Mouse (Mus musculus): Measurements from ENCODE around the gene Lrrc7. TPM values are rescaled to one million over a fixed set of nuclear protein-coding genes. Genes with fewer than 3 reads are reported as not detected.

Gene Lrrc7
- polyA plus RNA-seq, 1 experiment from 2014 or later = 0.86 TPM

DNA sequence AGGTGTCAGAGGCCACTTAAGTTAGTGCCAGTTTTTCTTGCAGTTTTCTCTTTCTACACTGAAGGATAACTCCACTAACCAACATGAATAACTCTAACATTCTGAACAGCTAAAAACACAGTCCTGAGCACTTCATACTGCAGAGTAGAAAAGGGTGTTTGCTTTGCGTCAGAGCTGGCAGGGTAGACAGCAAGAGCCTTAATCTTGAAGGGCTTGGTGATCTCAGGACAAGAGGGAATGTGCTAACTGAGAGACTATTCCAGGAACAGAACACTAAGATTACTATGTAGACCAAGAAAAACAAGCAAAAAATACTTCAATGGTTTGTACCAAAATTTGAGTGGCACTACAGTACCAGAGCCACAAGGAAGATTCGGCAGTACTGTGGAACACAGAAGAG lies 487.0 kb downstream of the Lrrc7 start:
- Histone ChIP-seq H3K9me3 (no peaks in the 10 kb centered on the region), H3K27me3 (ENCODE audit: insufficient read depth, poor library complexity, severe bottlenecking) (no peaks in the 10 kb centered on the region), H3K27ac (no peak overlapping the region), H3K36me3 (no peaks in the 10 kb centered on the region), H3K4me3 (no peak overlapping the region), H3K4me1 (replicated peaks) (no peaks in the 10 kb centered on the region)
- DNase-seq (ENCODE audit: low spot score) = no peak
- WGBS = 84% methylated on average over 2 of the region's 2 CpGs

DNA sequence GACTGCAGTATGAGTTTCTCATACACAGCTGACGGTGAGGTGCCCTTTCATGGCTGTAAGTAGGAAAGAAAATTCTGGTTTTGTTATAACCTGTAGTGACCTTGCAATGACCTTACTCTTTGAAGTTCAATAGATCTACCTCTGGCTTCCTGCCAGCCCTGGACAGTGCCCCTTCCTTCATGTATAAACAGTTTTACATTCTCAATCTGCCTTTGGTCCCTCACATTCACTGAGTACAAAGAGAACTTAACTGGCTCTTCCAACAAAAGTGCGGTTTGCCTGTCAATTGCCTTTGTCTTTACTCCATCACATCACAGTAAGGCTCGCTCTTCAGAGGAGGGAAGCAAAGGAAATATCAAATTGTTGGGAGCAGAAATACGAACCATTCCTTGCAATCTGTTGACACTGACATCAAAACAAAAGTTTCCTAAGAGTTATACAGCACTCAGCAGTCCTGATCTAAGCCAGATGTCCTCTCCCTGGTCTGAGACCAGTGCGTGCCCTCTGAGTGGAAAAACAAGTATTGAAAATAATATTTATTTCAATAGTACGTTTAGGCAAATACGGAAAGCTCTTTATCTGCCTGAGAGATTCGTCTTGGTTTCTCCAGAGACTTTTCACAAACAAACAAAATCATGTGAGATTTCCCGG lies 493.3 kb downstream of the Lrrc7 start:
- no peak overlapping the region for H3K27ac ChIP-seq
- DNase-seq (ENCODE audit: low spot score) = peak; percentile 12
- H3K4me1 ChIP-seq (replicated peaks) = no peaks in the 10 kb centered on the region
- H3K9me3 ChIP-seq = no peaks in the 10 kb centered on the region
- H3K36me3 ChIP-seq = peaks cover 33% of the 10 kb centered on the region
- WGBS = 66% methylated on average over 9 of the region's 9 CpGs
- H3K4me3 ChIP-seq = no peak overlapping the region
- no peaks in the 10 kb centered on the region for H3K27me3 ChIP-seq (ENCODE audit: insufficient read depth, poor library complexity, severe bottlenecking)

DNA sequence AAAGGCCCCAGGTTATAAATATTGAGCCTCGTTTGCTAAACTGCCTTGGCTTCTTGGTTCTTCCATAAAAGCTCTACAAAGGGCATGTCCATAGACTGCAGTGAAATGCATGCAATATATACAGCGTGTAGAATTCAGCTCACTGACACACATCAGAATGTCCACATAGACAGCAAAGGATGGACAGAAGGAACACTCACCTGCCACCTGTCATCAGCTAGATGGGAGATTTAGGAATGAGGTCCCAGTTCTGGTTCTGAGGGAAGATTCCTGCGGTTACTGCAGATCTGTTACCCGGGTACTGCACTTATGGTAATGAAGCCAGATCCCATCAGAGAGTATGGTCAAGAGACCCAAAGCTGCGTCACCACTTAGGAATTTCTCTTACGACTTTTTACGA lies 494.1 kb downstream of the Lrrc7 start:
- no peak overlapping the region for H3K27ac ChIP-seq
- no peak for DNase-seq (ENCODE audit: low spot score)
- 87% methylated on average over 7 of the region's 7 CpGs for WGBS
- H3K36me3 ChIP-seq = peaks cover 40% of the 10 kb centered on the region
- H3K9me3 ChIP-seq = no peaks in the 10 kb centered on the region
- no peaks in the 10 kb centered on the region for H3K4me1 ChIP-seq (replicated peaks)
- H3K4me3 ChIP-seq = no peak overlapping the region
- H3K27me3 ChIP-seq (ENCODE audit: insufficient read depth, poor library complexity, severe bottlenecking) = no peaks in the 10 kb centered on the region

DNA sequence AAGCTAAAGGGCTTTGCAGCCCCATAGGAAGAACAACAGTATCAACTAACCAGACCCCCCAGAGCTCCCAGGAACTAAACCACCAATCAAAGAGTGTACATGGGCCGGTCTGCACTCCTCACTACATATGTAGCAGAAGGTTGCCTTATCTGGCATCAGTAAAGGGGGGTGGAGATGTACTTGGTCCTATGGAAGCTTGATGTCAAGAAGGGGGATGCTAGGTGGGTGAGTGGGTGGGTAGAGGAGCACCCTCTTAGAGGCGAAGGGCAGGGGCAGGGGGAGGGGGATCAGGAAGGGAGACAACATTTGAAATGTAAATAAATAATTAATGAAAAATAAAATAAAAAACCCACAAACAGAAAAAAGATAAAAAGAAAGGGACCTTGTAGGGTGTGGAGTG lies 496.8 kb downstream of the Lrrc7 start:
- H3K27ac ChIP-seq = no peak overlapping the region
- peaks cover 55% of the 10 kb centered on the region for H3K36me3 ChIP-seq
- H3K4me1 ChIP-seq (replicated peaks) = no peaks in the 10 kb centered on the region
- no peaks in the 10 kb centered on the region for H3K9me3 ChIP-seq
- no peak overlapping the region for H3K4me3 ChIP-seq
- no peak for DNase-seq (ENCODE audit: low spot score)
- no peaks in the 10 kb centered on the region for H3K27me3 ChIP-seq (ENCODE audit: insufficient read depth, poor library complexity, severe bottlenecking)
- 92% methylated on average over 2 of the region's 2 CpGs for WGBS

DNA sequence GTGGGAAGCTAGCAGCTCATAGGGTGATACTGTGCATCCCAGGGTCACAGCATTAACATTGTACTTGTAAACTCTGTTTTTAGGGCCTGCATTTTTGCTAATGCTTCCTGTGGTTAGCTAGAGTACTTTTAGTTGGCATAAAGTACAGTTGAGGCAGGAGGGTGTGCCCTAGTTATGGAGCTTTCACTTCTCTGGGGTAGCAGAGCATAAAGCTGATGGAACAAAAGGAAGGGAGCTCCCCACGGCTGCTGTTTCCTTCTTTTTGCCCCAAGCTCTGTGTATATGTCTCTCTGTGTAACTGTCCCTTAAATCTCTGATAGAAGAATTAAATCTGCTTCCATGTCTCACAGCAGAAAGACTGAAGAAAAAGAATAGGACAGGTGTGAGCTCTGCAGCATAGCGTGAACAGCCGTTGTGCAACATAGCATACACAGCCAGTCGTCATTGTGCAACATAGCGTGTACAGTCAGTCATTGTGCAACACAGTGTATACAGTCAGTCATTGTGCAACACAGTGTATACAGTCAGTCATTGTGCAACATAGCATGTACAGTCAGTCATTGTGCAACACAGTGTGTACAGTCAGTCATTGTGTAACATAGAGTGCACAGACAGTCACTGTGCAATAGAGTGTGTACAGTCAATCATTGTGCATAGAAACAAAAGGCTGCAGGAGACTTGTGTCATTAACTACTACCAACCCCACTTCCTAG lies 500.1 kb downstream of the Lrrc7 start:
- Histone ChIP-seq H3K27ac (no peak overlapping the region), H3K27me3 (ENCODE audit: insufficient read depth, poor library complexity, severe bottlenecking) (no peaks in the 10 kb centered on the region), H3K4me3 (no peak overlapping the region), H3K4me1 (replicated peaks) (no peaks in the 10 kb centered on the region), H3K36me3 (peaks cover 78% of the 10 kb centered on the region), H3K9me3 (no peaks in the 10 kb centered on the region)
- DNase-seq (ENCODE audit: low spot score) = no peak
- 95% methylated on average over 5 of the region's 5 CpGs for WGBS

DNA sequence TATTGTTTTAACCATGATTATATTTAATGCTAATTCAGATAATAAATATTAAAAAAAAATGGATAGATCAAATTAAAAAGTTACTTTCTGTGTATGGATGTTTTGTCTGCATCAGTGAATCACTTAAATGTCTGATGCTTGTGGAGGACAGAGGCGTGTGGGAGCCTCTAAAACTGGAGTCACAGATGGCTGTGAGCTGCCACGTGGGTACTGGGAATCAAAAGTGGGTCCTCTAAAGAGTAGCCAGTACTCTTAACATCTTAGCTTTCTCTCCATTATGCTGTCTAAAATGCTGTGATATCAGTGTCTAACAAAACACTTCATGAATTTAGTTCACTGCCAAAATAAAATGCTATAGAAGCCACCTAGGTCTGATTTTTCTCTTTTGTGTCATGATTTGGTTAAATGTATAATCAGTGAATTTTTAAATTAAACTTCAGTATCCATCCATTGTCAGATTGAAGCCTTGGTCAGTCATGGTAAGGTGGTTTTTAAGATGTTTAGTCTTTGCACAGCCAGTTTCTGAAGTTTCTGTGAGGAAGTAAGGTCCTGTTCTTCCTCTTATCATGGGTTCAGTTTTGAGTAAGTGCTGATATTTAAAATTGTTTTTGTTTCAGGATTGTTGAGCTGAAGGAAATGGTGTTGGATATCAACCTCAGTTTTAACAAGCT lies 501.3 kb downstream of the Lrrc7 start:
- Histone ChIP-seq H3K27ac (no peak overlapping the region), H3K36me3 (peaks cover 81% of the 10 kb centered on the region), H3K4me3 (no peak overlapping the region)

DNA sequence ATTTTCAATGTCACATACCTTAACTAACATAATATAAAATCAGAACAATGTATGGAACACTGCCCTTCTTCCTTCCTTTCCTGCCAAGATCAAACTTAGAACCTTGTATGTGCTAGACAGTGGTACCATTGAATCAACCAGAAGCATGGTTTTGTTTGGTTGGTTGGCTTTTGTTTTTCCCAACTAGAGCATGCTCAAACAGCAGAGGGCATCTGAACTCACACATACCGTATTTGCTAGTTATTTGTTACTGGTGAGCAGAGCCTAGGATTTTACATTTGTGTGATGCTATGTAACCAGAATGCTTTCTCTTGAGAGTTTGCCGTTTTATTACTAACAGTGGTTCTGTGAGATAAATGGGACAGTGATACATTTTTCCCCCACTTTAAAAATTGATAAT lies 512.5 kb downstream of the Lrrc7 start:
- H3K27ac ChIP-seq = no peak overlapping the region
- no peaks in the 10 kb centered on the region for H3K27me3 ChIP-seq (ENCODE audit: insufficient read depth, poor library complexity, severe bottlenecking)
- 88% methylated on average over 2 of the region's 2 CpGs for WGBS
- H3K4me1 ChIP-seq (replicated peaks) = no peaks in the 10 kb centered on the region
- H3K36me3 ChIP-seq = peaks cover 65% of the 10 kb centered on the region
- DNase-seq (ENCODE audit: low spot score) = no peak
- no peak overlapping the region for H3K4me3 ChIP-seq
- no peaks in the 10 kb centered on the region for H3K9me3 ChIP-seq

More for the DNA sequence above, 501.3 kb downstream of the Lrrc7 start:
- no peaks in the 10 kb centered on the region for H3K9me3 ChIP-seq
- DNase-seq (ENCODE audit: low spot score) = no peak
- WGBS = 89% methylated on average over 2 of the region's 2 CpGs
- H3K27me3 ChIP-seq (ENCODE audit: insufficient read depth, poor library complexity, severe bottlenecking) = no peaks in the 10 kb centered on the region
- H3K4me1 ChIP-seq (replicated peaks) = no peaks in the 10 kb centered on the region

DNA sequence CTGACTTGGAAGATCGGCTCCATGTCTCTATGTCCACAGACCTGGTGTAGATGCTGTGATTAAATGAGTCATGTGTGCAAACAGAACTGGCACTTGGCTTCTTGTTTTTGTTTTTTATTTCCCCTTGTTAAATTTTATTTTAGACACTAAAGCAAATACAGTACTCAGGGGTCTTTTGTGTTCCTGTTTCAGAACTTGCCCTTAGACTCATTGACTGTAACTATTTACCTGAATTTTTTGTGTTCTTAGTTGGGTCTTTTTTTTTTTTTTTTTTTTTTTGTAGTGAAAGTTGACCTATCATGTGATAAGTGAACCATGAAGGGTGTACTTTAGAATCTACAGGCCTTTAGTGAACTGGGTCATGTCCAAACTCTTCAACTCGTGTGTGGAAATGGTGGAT lies 521.3 kb downstream of the Lrrc7 start:
- Histone ChIP-seq H3K36me3 (peaks cover 4% of the 10 kb centered on the region), H3K9me3 (no peaks in the 10 kb centered on the region), H3K4me3 (no peak overlapping the region), H3K27me3 (ENCODE audit: insufficient read depth, poor library complexity, severe bottlenecking) (no peaks in the 10 kb centered on the region), H3K27ac (no peak overlapping the region), H3K4me1 (replicated peaks) (peaks cover 10% of the 10 kb centered on the region)
- WGBS = 90% methylated on average over 2 of the region's 2 CpGs
- DNase-seq (ENCODE audit: low spot score) = no peak

DNA sequence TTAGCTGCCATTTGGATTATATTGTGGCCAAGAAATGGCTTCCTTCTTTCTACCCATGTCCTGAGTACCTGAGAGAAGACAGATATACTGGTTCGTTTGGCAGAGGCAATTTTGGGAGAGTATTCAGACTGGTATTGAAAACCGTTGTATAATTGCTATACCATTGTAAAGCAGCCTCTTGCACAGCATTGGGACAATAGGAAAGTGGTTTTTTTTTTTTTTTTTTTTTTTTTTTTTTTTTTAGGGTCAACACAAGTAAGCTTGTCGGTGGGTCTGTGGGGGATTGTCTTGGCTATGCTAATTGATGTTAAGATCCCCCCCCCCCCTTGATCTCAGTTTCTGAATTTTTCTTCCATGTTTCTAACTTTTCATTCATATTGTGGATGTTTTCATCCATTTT lies 523.9 kb downstream of the Lrrc7 start:
- DNase-seq (ENCODE audit: low spot score) = no peak
- no peaks in the 10 kb centered on the region for H3K9me3 ChIP-seq
- H3K27me3 ChIP-seq (ENCODE audit: insufficient read depth, poor library complexity, severe bottlenecking) = no peaks in the 10 kb centered on the region
- H3K36me3 ChIP-seq = no peaks in the 10 kb centered on the region
- H3K4me1 ChIP-seq (replicated peaks) = peaks cover 21% of the 10 kb centered on the region
- no peak overlapping the region for H3K4me3 ChIP-seq
- 86% methylated on average over 3 of the region's 3 CpGs for WGBS
- H3K27ac ChIP-seq = no peak overlapping the region

DNA sequence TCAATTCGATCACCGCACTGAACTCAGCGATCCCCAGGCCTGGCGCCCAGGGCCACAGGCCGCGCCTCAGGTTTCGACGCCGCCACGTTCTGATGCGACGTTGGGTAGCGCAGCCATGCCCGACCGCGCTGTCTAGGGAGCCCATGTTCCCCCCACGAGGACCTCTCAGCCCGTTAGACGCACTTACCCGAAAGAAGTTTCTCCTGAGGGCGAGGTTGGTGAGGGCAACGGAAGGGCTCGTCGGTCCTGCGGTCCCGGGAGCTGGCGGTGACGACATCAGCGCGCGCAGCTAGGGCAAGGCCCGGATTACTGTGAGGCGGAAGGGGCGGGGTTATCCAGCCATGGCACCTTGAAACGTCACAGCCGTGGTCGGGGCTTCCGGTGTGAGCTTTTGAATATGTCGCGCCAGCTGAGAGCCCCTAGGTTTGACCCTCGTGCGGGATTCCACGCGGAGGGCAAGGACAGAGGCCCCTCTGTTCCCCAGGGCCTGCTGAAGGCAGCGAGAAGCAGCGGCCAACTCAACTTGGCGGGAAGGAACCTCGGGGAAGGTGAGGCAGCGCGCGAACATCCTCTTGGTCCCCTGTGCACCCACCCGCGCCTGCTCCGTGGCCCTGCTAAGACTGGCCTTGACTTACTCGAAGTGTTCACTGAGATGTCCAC lies 525.6 kb downstream of the Lrrc7 start, which contains the start of the genes Srsf11 and Lrrc40:
Srsf11 (minus strand) TSS at position 311 of the 660 bp plus-strand sequence.
Lrrc40 (plus strand) TSS at position 334 of the 660 bp plus-strand sequence.
- H3K27ac ChIP-seq = peak within 1 kb of the TSS; percentile 95
- under 1% methylated on average over 55 of the region's 55 CpGs for WGBS
- H3K36me3 ChIP-seq = no peaks in the 10 kb centered on the region
- peak within 1 kb of the TSS; percentile 78 for H3K4me3 ChIP-seq
- DNase-seq (ENCODE audit: low spot score) = peak; percentile 95
- H3K9me3 ChIP-seq = no peaks in the 10 kb centered on the region
- H3K4me1 ChIP-seq (replicated peaks) = peaks cover 30% of the 10 kb centered on the region
- no peaks in the 10 kb centered on the region for H3K27me3 ChIP-seq (ENCODE audit: insufficient read depth, poor library complexity, severe bottlenecking)

DNA sequence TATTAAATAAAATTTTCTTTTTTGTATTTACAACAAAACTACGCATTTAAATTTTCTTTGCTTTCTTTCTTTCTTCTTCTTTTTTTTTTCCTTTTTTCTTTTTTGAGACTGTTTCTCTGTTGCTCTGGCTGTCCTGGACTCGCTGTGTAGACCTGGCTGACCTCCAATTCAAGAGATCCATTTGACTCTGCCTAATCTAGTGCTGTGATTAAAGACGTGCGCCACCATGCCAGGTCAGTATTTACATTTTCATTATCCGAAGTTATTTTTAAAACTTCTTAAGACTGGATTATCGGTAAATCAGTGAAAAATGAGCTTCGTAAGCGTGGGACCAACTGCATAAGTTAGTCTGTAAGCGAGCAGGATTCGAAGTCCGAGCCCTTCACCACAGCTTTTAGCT lies 526.2 kb downstream of the Lrrc7 start:
- Histone ChIP-seq H3K4me3 (peak overlapping the region; percentile 78), H3K27ac (peak overlapping the region; percentile 95), H3K27me3 (ENCODE audit: insufficient read depth, poor library complexity, severe bottlenecking) (no peaks in the 10 kb centered on the region), H3K36me3 (no peaks in the 10 kb centered on the region), H3K9me3 (no peaks in the 10 kb centered on the region), H3K4me1 (replicated peaks) (peaks cover 30% of the 10 kb centered on the region)
- no peak for DNase-seq (ENCODE audit: low spot score)
- WGBS = 2% methylated on average over 11 of the region's 11 CpGs
